Mouse (Mus musculus) lung, embryonic 14.5 days (tissue): ENCODE measurements at regions not wholly inside any gene's neighbourhood (a gene's known extent, or its start where the extent isn't known, plus 50 kb on each side); places are given as distances from the start of the nearest gene placed in this dataset.

Source experiments
- ATAC-seq: fragments of 200-750 bp; cut with Nextera tagmentation; 2 replicates; pipeline ENCODE4 v1.8.0; 2017; ENCODE audit warnings: mild to moderate bottlenecking, moderate TSS enrichment, moderate library complexity; ENCODE audit not compliant: insufficient read depth
- DNase-seq: peaks from one replicate; pipeline ENCODE4 v3.0.0-alpha.2; 2015
- H3K27ac ChIP-seq: fragments of 300-500 bp; sonication (generic); 2 replicates; pipeline ENCODE4 v1.5.1; 2014; ENCODE audit warnings: low read depth, mild to moderate bottlenecking, moderate library complexity
- H3K27me3 ChIP-seq: fragments of 300-500 bp; sonication (generic); 2 replicates; pipeline ENCODE4 v1.6.1; 2014; ENCODE audit warnings: low read length, control low read depth; ENCODE audit not compliant: insufficient read depth
- H3K36me3 ChIP-seq: fragments of 300-500 bp; sonication (generic); 2 replicates; pipeline ENCODE4 v1.6.1; 2014; ENCODE audit warnings: control low read depth; ENCODE audit not compliant: insufficient read depth
- H3K4me1 ChIP-seq: fragments of 300-500 bp; sonication (generic); 2 replicates; pipeline ENCODE4 v1.6.1; 2014; ENCODE audit warnings: antibody characterized with exemption, control low read depth; ENCODE audit not compliant: insufficient read depth
- H3K4me2 ChIP-seq: fragments of 300-500 bp; sonication (generic); 2 replicates; pipeline ENCODE4 v1.6.1; 2014; ENCODE audit warnings: mild to moderate bottlenecking
- H3K4me3 ChIP-seq: fragments of 300-500 bp; sonication (generic); 2 replicates; pipeline ENCODE4 v1.5.1; 2014; ENCODE audit warnings: low read depth, low read length
- H3K9ac ChIP-seq: fragments of 300-500 bp; sonication (generic); 2 replicates; pipeline ENCODE4 v1.6.1; 2014
- H3K9me3 ChIP-seq: fragments of 300-500 bp; sonication (generic); 2 replicates; pipeline ENCODE4 v1.6.1; 2016; ENCODE audit warnings: low read depth, low read length, control low read depth
- CTCF ChIP-seq: IDR thresholded peaks from 2 replicates; pipeline ENCODE4 v1.5.1; 2016; ENCODE audit warnings: antibody characterized with exemption, low read depth
- WGBS: fragments of 180-500 bp; shearing (Covaris S2); extraction: QIAGEN DNeasy Blood & Tissue Kit; methylation state at CpG from one replicate; pipeline ENCODE4 v1.1.7; 2014; 5-methylcytosine and 5-hydroxymethylcytosine counted together

GRCm38 (mm10) chr4:81956926-81957694 is 514.5 kb upstream of the Mpdz start:
- TF ChIP-seq CTCF = no peak
- Histone ChIP-seq H3K27me3 (no peaks in the 10 kb centered on the region), H3K9ac (no peak overlapping the region), H3K4me1 (0 out of 2 replicates have a peak, but pooled peaks cover 3% of the 10 kb centered on the region), H3K27ac (peak overlapping the region; percentile 38; the same call in 1 of the 2 replicates), H3K9me3 (no peaks in the 10 kb centered on the region), H3K4me3 (no peak overlapping the region), H3K4me2 (no peak overlapping the region), H3K36me3 (no peaks in the 10 kb centered on the region)
- DNase-seq = peak; percentile 73
- ATAC-seq = peak; percentile 86
- 35% methylated on average over 6 of the region's 6 CpGs for WGBS

GRCm38 (mm10) chr4:81953023-81953422 is 510.4 kb upstream of the Mpdz start:
- no peak overlapping the region for H3K9ac ChIP-seq
- 0 out of 2 replicates have a peak, but pooled peaks cover 3% of the 10 kb centered on the region for H3K4me1 ChIP-seq
- WGBS = 34% methylated on average over 4 of the region's 4 CpGs
- H3K27ac ChIP-seq = no peak overlapping the region
- H3K36me3 ChIP-seq = no peaks in the 10 kb centered on the region
- no peak overlapping the region for H3K4me3 ChIP-seq
- no peaks in the 10 kb centered on the region for H3K9me3 ChIP-seq
- ATAC-seq (no peak), DNase-seq (no peak)
- H3K27me3 ChIP-seq = no peaks in the 10 kb centered on the region
- no peak overlapping the region for H3K4me2 ChIP-seq
- no peak for TF ChIP-seq CTCF

- Histone ChIP-seq H3K36me3 (no peaks in the 10 kb centered on the region), H3K27ac (no peak overlapping the region), H3K4me1 (no peaks in the 10 kb centered on the region), H3K4me3 (no peak overlapping the region), H3K9ac (no peak overlapping the region), H3K4me2 (no peak overlapping the region), H3K9me3 (no peaks in the 10 kb centered on the region), H3K27me3 (no peaks in the 10 kb centered on the region)
- DNase-seq (no peak), ATAC-seq (no peak)
- TF ChIP-seq CTCF = no peak
- 70% methylated on average over 5 of the region's 5 CpGs for WGBS
Observed at GRCm38 (mm10) chr4:81937384-81937783, 494.8 kb upstream of the Mpdz start.

GRCm38 (mm10) chr4:81930956-81931355 is 488.3 kb upstream of the Mpdz start:
- H3K4me3 ChIP-seq = no peak overlapping the region
- peaks cover 12% of the 10 kb centered on the region; the same call in 1 of the 2 replicates for H3K4me1 ChIP-seq
- H3K9ac ChIP-seq = no peak overlapping the region
- no peak for TF ChIP-seq CTCF
- H3K36me3 ChIP-seq = no peaks in the 10 kb centered on the region
- DNase-seq = no peak
- 45% methylated on average over 1 of the region's 1 CpGs for WGBS
- no peak for ATAC-seq
- H3K9me3 ChIP-seq = no peaks in the 10 kb centered on the region
- H3K27ac ChIP-seq = no peak overlapping the region
- H3K27me3 ChIP-seq = no peaks in the 10 kb centered on the region
- no peak overlapping the region for H3K4me2 ChIP-seq

- Histone ChIP-seq H3K9me3 (no peaks in the 10 kb centered on the region), H3K27me3 (no peaks in the 10 kb centered on the region), H3K4me2 (peak overlapping the region; percentile 31), H3K4me3 (no peak overlapping the region), H3K4me1 (peaks cover 12% of the 10 kb centered on the region; the same call in 1 of the 2 replicates), H3K27ac (peak overlapping the region; percentile 71), H3K9ac (no peak overlapping the region), H3K36me3 (no peaks in the 10 kb centered on the region)
- ATAC-seq (peak; percentile 36), DNase-seq (peak; percentile 86)
- TF ChIP-seq CTCF = no peak
- WGBS = 19% methylated on average over 9 of the region's 9 CpGs
Observed at GRCm38 (mm10) chr4:81928581-81929244, 486.1 kb upstream of the Mpdz start.

- H3K4me1 ChIP-seq = peaks cover 12% of the 10 kb centered on the region; the same call in 1 of the 2 replicates
- no peak for DNase-seq
- no peaks in the 10 kb centered on the region for H3K27me3 ChIP-seq
- no peaks in the 10 kb centered on the region for H3K36me3 ChIP-seq
- H3K9me3 ChIP-seq = no peaks in the 10 kb centered on the region
- no peak overlapping the region for H3K9ac ChIP-seq
- no peak for ATAC-seq
- no peak for TF ChIP-seq CTCF
- H3K4me2 ChIP-seq = no peak overlapping the region
- no peak overlapping the region for H3K4me3 ChIP-seq
- peak overlapping the region; percentile 82 for H3K27ac ChIP-seq
- 63% methylated on average over 2 of the region's 2 CpGs for WGBS
Observed at GRCm38 (mm10) chr4:81927176-81927714, 484.6 kb upstream of the Mpdz start.

- WGBS = 39% methylated on average over 6 of the region's 6 CpGs
- no peak for TF ChIP-seq CTCF
- Histone ChIP-seq H3K4me2 (no peak overlapping the region), H3K27me3 (no peaks in the 10 kb centered on the region), H3K36me3 (no peaks in the 10 kb centered on the region), H3K27ac (peak overlapping the region; percentile 82), H3K4me1 (peaks cover 12% of the 10 kb centered on the region; the same call in 1 of the 2 replicates), H3K4me3 (no peak overlapping the region), H3K9me3 (no peaks in the 10 kb centered on the region), H3K9ac (no peak overlapping the region)
- ATAC-seq (peak; percentile 86), DNase-seq (peak; percentile 55)
Observed at GRCm38 (mm10) chr4:81926662-81927141, 484.1 kb upstream of the Mpdz start.
